Mouse (Mus musculus): Measurements from ENCODE around the gene Isyna1. TPM values are rescaled to one million over a fixed set of nuclear protein-coding genes. Genes with fewer than 3 reads are reported as not detected.
A peak's percentile ranks its signal among the peaks of the same experiment; 100 is the strongest.

The Isyna1 gene
- polyA plus RNA-seq, 1 experiment from 2014 or later = 87.1 TPM

- Histone ChIP-seq H3K9me3 (replicated peaks) (no peaks in the 10 kb centered on the region), H3K27ac (no peak overlapping the region), H3K4me2 (no peak overlapping the region), H3K36me3 (ENCODE audit: poor library complexity, severe bottlenecking) (no peaks in the 10 kb centered on the region), H3K27me3 (peaks cover 10% of the 10 kb centered on the region), H3K4me1 (peaks cover 6% of the 10 kb centered on the region), H3K9ac (no peak overlapping the region), H3K4me3 (no peak overlapping the region)
- ATAC-seq = no peak
- 61% methylated on average over 11 of the region's 11 CpGs for WGBS
Measured at GRCm38 (mm10) chr8:70616645-70617044, 22.5 kb downstream of the Isyna1 start.

- WGBS = 84% methylated on average over 11 of the region's 11 CpGs
- no peak overlapping the region for H3K4me3 ChIP-seq
- no peaks in the 10 kb centered on the region for H3K9me3 ChIP-seq (replicated peaks)
- no peak for ATAC-seq
- H3K27me3 ChIP-seq = peaks cover 24% of the 10 kb centered on the region
- no peaks in the 10 kb centered on the region for H3K36me3 ChIP-seq (ENCODE audit: poor library complexity, severe bottlenecking)
- H3K9ac ChIP-seq = no peak overlapping the region
- no peak overlapping the region for H3K27ac ChIP-seq
- no peak overlapping the region for H3K4me2 ChIP-seq
- H3K4me1 ChIP-seq = peaks cover 5% of the 10 kb centered on the region
Measured at GRCm38 (mm10) chr8:70617985-70618384, 23.8 kb downstream of the Isyna1 start.

DNA sequence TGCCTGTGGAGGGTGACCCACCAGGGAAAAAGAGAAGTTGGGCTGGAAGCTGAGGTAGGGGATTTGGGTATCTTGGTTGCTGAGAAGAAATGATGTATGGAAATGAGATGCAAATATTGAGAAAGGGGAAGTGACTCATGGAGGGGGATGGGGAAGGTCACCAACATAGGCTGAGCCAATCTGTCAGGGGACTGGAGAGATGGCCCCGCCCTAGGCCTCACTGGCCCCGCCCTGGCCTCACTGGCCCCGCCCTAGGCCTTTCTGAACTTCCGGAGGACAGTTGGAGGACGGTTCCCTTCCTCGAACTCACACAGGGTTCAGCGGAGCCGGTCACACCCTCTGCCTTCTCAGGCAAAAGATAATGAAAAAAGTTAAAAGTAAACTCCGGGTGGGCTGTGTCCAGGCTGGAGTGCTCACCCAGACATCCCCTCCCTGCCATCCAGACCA lies 24.7 kb downstream of the Isyna1 start:
- Histone ChIP-seq H3K27ac (no peak overlapping the region), H3K4me3 (no peak overlapping the region)
- WGBS = 29% methylated on average over 9 of the region's 9 CpGs

GRCm38 (mm10) chr8:70622220-70622619 lies 28.0 kb downstream of the Isyna1 start:
- no peak for ATAC-seq
- WGBS = 64% methylated on average over 3 of the region's 3 CpGs
- Histone ChIP-seq H3K9me3 (replicated peaks) (no peaks in the 10 kb centered on the region), H3K4me2 (no peak overlapping the region), H3K4me3 (no peak overlapping the region), H3K36me3 (ENCODE audit: poor library complexity, severe bottlenecking) (no peaks in the 10 kb centered on the region), H3K27me3 (peaks cover 30% of the 10 kb centered on the region), H3K9ac (no peak overlapping the region), H3K4me1 (peaks cover 5% of the 10 kb centered on the region), H3K27ac (no peak overlapping the region)

More for the DNA sequence above, 24.7 kb downstream of the Isyna1 start:
- peaks cover 30% of the 10 kb centered on the region for H3K27me3 ChIP-seq
- H3K9me3 ChIP-seq (replicated peaks) = no peaks in the 10 kb centered on the region
- H3K4me2 ChIP-seq = no peak overlapping the region
- no peaks in the 10 kb centered on the region for H3K36me3 ChIP-seq (ENCODE audit: poor library complexity, severe bottlenecking)
- H3K9ac ChIP-seq = no peak overlapping the region
- no peak for ATAC-seq
- H3K4me1 ChIP-seq = peaks cover 5% of the 10 kb centered on the region

- peaks cover 30% of the 10 kb centered on the region for H3K27me3 ChIP-seq
- no peak for ATAC-seq
- H3K9ac ChIP-seq = no peak overlapping the region
- H3K4me1 ChIP-seq = peaks cover 8% of the 10 kb centered on the region
- 12% methylated on average over 5 of the region's 5 CpGs for WGBS
- no peaks in the 10 kb centered on the region for H3K9me3 ChIP-seq (replicated peaks)
- no peak overlapping the region for H3K27ac ChIP-seq
- no peak overlapping the region for H3K4me3 ChIP-seq
- no peak overlapping the region for H3K4me2 ChIP-seq
- no peaks in the 10 kb centered on the region for H3K36me3 ChIP-seq (ENCODE audit: poor library complexity, severe bottlenecking)
Measured at GRCm38 (mm10) chr8:70625104-70625503, 30.9 kb downstream of the Isyna1 start.

DNA sequence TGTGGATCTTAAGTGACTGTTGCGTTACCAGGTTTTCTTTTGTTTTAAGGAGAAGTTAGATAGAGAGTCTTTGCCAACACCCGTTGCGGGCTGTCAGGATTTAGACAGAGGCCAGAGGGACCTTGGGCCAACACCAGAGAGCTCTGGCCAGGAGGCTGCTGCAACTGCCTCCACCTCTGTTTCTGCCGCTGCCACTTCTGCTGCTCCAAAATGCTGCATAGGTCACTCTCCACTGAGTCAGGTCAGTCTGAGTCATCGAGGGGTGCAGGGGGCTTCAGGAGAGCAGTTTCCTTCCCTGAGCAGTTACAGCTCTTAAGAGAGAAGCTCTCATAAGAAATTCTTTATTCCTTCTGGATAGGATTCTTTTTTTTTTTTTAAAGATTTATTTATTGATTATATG lies 32.9 kb downstream of the Isyna1 start:
- WGBS = 90% methylated on average over 5 of the region's 5 CpGs
- Histone ChIP-seq H3K4me1 (peaks cover 20% of the 10 kb centered on the region), H3K9me3 (replicated peaks) (no peaks in the 10 kb centered on the region), H3K27me3 (peaks cover 32% of the 10 kb centered on the region), H3K4me3 (no peak overlapping the region), H3K4me2 (no peak overlapping the region), H3K27ac (no peak overlapping the region), H3K9ac (no peak overlapping the region), H3K36me3 (ENCODE audit: poor library complexity, severe bottlenecking) (no peaks in the 10 kb centered on the region)
- ATAC-seq = no peak

DNA sequence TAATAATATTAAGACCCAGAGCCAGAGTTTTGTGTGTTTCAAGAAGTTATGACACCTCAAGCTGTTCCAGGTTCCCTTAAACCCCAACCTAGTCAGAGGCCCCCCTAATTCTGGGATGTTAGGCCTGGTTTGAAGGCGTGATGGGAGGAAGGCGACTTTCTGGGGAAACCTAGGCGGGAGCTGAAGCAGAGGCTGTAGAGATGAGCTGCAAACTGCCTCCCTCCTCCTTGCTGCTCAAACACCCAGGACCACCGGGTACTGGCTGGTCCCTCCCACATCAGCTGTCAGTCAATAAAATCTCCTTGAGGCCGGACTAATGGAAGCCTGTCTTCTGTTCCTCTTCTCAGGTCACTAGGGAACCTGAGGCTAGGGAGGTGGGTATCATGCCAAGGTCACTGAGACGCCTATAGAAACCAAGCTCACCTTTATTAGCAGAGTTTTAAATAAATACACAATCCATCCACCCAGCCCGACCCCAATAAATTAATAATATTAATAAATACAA lies 34.9 kb downstream of the Isyna1 start:
- Histone ChIP-seq H3K4me3 (peak overlapping the region; percentile 48), H3K27ac (peak overlapping the region; percentile 72), H3K9ac (peak overlapping the region; percentile 47), H3K4me2 (peak overlapping the region; percentile 64), H3K27me3 (peaks cover 20% of the 10 kb centered on the region), H3K4me1 (peaks cover 22% of the 10 kb centered on the region), H3K36me3 (ENCODE audit: poor library complexity, severe bottlenecking) (no peaks in the 10 kb centered on the region), H3K9me3 (replicated peaks) (no peaks in the 10 kb centered on the region)
- WGBS = 59% methylated on average over 7 of the region's 7 CpGs
- no peak for ATAC-seq

- peak; percentile 95 for ATAC-seq
- peak overlapping the region; percentile 47 for H3K9ac ChIP-seq
- WGBS = 1% methylated on average over 60 of the region's 60 CpGs
- peak overlapping the region; percentile 48 for H3K4me3 ChIP-seq
- H3K36me3 ChIP-seq (ENCODE audit: poor library complexity, severe bottlenecking) = no peaks in the 10 kb centered on the region
- H3K27ac ChIP-seq = peak overlapping the region; percentile 72
- H3K4me2 ChIP-seq = peak overlapping the region; percentile 64
- H3K4me1 ChIP-seq = peaks cover 25% of the 10 kb centered on the region
- peaks cover 20% of the 10 kb centered on the region for H3K27me3 ChIP-seq
- no peaks in the 10 kb centered on the region for H3K9me3 ChIP-seq (replicated peaks)
Measured at GRCm38 (mm10) chr8:70629574-70630531, 35.7 kb downstream of the Isyna1 start.

DNA sequence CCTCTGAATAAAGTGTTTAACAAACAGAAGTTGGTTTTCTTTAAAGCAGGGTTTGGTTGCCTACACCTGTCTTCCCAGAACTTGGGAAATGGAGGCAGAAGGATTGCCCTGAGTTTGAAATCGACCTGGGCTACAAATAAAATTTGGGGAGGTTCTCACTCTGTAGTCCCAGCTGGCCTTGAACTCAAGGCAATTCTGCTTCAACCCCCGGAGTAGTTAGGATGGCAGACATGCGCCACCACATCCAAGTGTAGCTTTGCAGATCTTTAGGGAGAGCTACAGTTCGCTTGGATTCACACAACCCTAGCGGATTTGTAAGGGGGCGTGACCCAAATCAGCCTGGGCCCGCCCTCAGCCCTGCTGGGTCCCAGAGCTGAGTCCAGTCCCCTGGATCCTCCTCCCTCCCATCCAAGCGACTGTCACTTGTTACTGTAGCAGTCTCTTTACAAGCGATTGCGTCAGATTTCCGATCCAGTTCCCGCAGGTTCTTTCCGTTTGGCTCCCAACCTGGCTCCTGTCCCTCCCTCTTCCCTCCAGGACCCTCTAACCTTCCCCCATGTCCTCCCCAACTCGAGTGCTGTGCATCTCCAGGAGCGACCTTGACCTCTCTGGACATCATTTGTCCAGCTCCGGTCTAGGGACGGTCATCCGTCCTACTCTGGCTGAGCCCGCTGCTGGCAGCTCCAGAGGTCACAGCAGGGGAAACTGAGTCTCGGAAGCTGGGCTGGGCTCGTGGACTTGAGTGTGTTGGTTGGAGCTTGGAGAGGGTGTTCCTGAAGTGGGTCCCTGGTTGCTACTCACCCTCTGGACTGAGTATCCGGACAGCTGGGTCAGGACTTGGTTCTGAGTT lies 36.6 kb downstream of the Isyna1 start:
- Histone ChIP-seq H3K9ac (no peak overlapping the region), H3K4me2 (peak overlapping the region; percentile 22; the same call in 1 of the 2 replicates)

DNA sequence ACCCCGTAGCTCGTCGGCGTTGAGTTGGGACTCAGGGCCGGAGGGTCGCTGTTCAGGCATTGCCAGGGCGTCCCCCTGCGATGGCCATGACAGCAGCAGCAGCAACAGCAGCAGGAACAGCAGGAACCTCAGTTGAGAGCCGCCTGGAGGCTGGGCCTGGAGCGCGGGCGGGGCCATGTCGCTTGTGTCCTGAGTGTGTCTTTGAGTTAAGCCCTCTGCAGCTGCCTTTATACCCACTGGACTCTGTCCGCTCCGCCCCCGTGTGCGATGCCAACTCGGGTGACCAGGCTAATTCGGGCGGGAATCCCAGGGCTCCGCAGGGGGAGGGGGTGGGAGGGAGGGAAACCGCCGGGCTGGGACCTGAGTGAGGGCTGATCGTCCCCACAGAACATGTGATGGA lies 37.3 kb downstream of the Isyna1 start:
- WGBS = 24% methylated on average over 22 of the region's 24 CpGs
- H3K4me1 ChIP-seq = peaks cover 25% of the 10 kb centered on the region
- no peak for ATAC-seq

More for the DNA sequence above, 36.6 kb downstream of the Isyna1 start:
- H3K4me3 ChIP-seq = no peak overlapping the region
- H3K36me3 ChIP-seq (ENCODE audit: poor library complexity, severe bottlenecking) = no peaks in the 10 kb centered on the region
- H3K9me3 ChIP-seq (replicated peaks) = no peaks in the 10 kb centered on the region
- 13% methylated on average over 22 of the region's 22 CpGs for WGBS
- no peak for ATAC-seq
- H3K27ac ChIP-seq = no peak overlapping the region
- H3K4me1 ChIP-seq = peaks cover 25% of the 10 kb centered on the region
- peaks cover 20% of the 10 kb centered on the region for H3K27me3 ChIP-seq

DNA sequence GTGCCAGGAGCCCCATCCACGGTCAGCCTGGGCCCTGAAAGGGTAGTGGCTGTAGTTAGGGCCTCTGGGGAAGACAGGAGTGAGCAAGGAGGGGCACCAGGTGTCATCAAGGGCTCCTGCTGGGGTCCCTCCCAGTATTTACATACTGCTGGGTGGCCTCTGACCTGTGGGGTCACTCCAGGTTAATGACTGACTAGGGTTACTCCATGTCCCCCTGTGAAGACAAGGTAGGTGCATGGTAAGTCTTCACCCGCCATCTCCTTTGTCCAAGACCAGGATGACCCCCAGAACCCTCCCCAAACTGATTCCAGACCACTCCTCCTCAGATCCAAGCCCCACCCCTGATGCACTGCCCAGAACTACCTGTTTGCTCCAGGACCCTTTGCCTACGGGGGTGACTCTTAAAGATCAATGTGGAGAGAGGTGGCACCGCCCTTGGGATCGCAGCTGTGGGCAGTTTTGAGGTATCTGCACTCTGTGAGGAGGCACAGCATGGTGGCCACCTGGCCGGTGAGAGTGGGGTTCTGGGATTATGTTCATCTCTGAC lies 38.2 kb downstream of the Isyna1 start, which contains the start of gene Gdf15:
Gene Gdf15 (minus strand): TSS at position 111 of the 547 bp plus-strand sequence.
- H3K36me3 ChIP-seq (ENCODE audit: poor library complexity, severe bottlenecking) = no peaks in the 10 kb centered on the region
- no peak for ATAC-seq
- H3K4me1 ChIP-seq = peaks cover 29% of the 10 kb centered on the region
- H3K4me2 ChIP-seq = 0 out of 2 replicates have a peak within 1 kb of the TSS, but pooled peaks have one; percentile 22
- peak within 1 kb of the TSS; percentile 40; the same call in 1 of the 2 replicates for H3K9ac ChIP-seq
- H3K9me3 ChIP-seq (replicated peaks) = no peaks in the 10 kb centered on the region
- H3K27ac ChIP-seq = no peak within 1 kb of the TSS
- H3K27me3 ChIP-seq = peaks cover 20% of the 10 kb centered on the region
- WGBS = 84% methylated on average over 6 of the region's 6 CpGs
- no peak within 1 kb of the TSS for H3K4me3 ChIP-seq

More for the DNA sequence above, 37.3 kb downstream of the Isyna1 start:
- Histone ChIP-seq H3K27ac (no peak overlapping the region), H3K9me3 (replicated peaks) (no peaks in the 10 kb centered on the region), H3K36me3 (ENCODE audit: poor library complexity, severe bottlenecking) (no peaks in the 10 kb centered on the region), H3K27me3 (peaks cover 20% of the 10 kb centered on the region), H3K4me3 (no peak overlapping the region), H3K9ac (no peak overlapping the region), H3K4me2 (0 out of 2 replicates have a peak overlapping the region, but pooled peaks have one; percentile 22)
